Mouse (Mus musculus): ENCODE measurements at regions not wholly inside any gene's neighbourhood (a gene's known extent, or its start where the extent isn't known, plus 50 kb on each side); places are given as distances from the start of the nearest gene placed in this dataset.

- DNase-seq (ENCODE audit: low spot score) = no peak
These were observed 283.7 kb downstream of the Gm11146 start for GRCm38 (mm10) chr16:77318150-77318549.

GRCm38 (mm10) chr16:77315354-77315753, 286.5 kb downstream of the Gm11146 start:
- DNase-seq (ENCODE audit: low spot score) = no peak

- no peak for DNase-seq (ENCODE audit: low spot score)
These were observed 288.7 kb downstream of the Gm11146 start for GRCm38 (mm10) chr16:77313195-77313594.

GRCm38 (mm10) chr16:77301270-77302171, 288.0 kb downstream of the Usp25 start:
- no peak for DNase-seq (ENCODE audit: low spot score)

- DNase-seq (ENCODE audit: low spot score) = no peak
These were observed 287.2 kb downstream of the Usp25 start for GRCm38 (mm10) chr16:77300572-77301213.

- no peak for DNase-seq (ENCODE audit: low spot score)
These were observed 282.3 kb downstream of the Usp25 start for GRCm38 (mm10) chr16:77295574-77296355.

- no peak for DNase-seq (ENCODE audit: low spot score)
These were observed 278.8 kb downstream of the Usp25 start for GRCm38 (mm10) chr16:77292317-77292771.

GRCm38 (mm10) chr16:77291723-77292316, 278.3 kb downstream of the Usp25 start:
- no peak for DNase-seq (ENCODE audit: low spot score)

- DNase-seq (ENCODE audit: low spot score) = no peak
These were observed 270.7 kb downstream of the Usp25 start for GRCm38 (mm10) chr16:77284205-77284604.

- DNase-seq (ENCODE audit: low spot score) = no peak
These were observed 266.4 kb downstream of the Usp25 start for GRCm38 (mm10) chr16:77279916-77280315.

GRCm38 (mm10) chr16:77279495-77279894, 266.0 kb downstream of the Usp25 start:
- DNase-seq (ENCODE audit: low spot score) = no peak

GRCm38 (mm10) chr16:77273306-77273705, 259.8 kb downstream of the Usp25 start:
- DNase-seq (ENCODE audit: low spot score) = no peak

- DNase-seq (ENCODE audit: low spot score) = no peak
These were observed 255.4 kb downstream of the Usp25 start for GRCm38 (mm10) chr16:77268926-77269325.

- DNase-seq (ENCODE audit: low spot score) = no peak
These were observed 254.2 kb downstream of the Usp25 start for GRCm38 (mm10) chr16:77267679-77268078.

- DNase-seq (ENCODE audit: low spot score) = no peak
These were observed 238.8 kb downstream of the Usp25 start for GRCm38 (mm10) chr16:77252349-77252748.

GRCm38 (mm10) chr16:77251422-77251821, 237.9 kb downstream of the Usp25 start:
- no peak for DNase-seq (ENCODE audit: low spot score)

- DNase-seq (ENCODE audit: low spot score) = no peak
These were observed 227.4 kb downstream of the Usp25 start for GRCm38 (mm10) chr16:77240876-77241275.

GRCm38 (mm10) chr16:77239176-77239790, 225.8 kb downstream of the Usp25 start:
- DNase-seq (ENCODE audit: low spot score) = no peak

GRCm38 (mm10) chr16:77238358-77239175, 225.1 kb downstream of the Usp25 start:
- DNase-seq (ENCODE audit: low spot score) = no peak

GRCm38 (mm10) chr16:77237631-77238357, 224.3 kb downstream of the Usp25 start:
- no peak for DNase-seq (ENCODE audit: low spot score)
